Mouse (Mus musculus) adrenal gland, postnatal 0 days (tissue): ENCODE data around the gene Pdgfra. TPM values are rescaled to one million over a fixed set of nuclear protein-coding genes. Genes with fewer than 3 reads are reported as not detected.

Experiments used
- microRNA-seq: library from miRNA; unstranded; fragments of <30 nt; microRNA quantifications from one replicate; pipeline ENCODE4, GENCODE M21; 2016; ENCODE audit warnings: borderline replicate concordance; ENCODE audit not compliant: insufficient number of aligned reads
- polyA plus RNA-seq: library from polyadenylated mRNA; unstranded; fragments of >200 nt; fragmentation: Nextera tagmentation; extraction: Ambion mirVana; gene quantifications from 2 replicates; pipeline ENCODE4 v1.2.1, GENCODE M21; 2015

Gene Pdgfra
- 19.0 and 34.4 TPM in 2 replicates for polyA plus RNA-seq

DNA sequence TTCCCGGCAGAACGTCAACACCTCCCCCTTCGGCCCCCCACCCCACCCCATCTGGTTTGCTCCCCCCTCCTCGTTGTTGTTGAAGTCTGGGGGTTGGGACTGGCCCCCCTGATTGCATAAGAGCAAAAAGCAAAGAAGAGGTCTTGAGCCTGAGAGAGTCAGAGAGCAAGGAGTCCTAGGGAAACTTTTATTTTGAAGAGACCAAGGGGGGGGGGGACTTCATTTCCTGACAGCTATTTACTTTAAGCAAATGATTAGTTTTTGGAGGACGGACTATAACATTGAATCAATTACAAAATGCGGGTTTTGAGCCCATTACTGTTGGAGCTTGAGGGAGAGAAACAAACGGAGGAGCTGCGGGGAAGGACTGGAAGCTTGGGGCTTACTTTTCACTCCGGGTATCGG is at the start of gene Pdgfra:
Gene Pdgfra (plus strand): TSS at position 272 of the 405 bp plus-strand sequence.

Small RNA genes within 50 kb of the gene (microRNA-seq; reads per million reads assigned to microRNA genes)
- gene Mir7025 = not detected

Other genes with a start within 250 kb of the Pdgfra start
- gene Chic2, start 107.5 kb upstream of the Pdgfra start, polyA plus RNA-seq = 57.4 and 69.9 TPM in 2 replicates
- not detected in 2 replicates for gene Gsx2, start 76.7 kb upstream of the Pdgfra start, polyA plus RNA-seq